Mouse (Mus musculus) gastrocnemius, postnatal 14 days (tissue): ENCODE measurements around the gene Gm498. TPM values are rescaled to one million over a fixed set of nuclear protein-coding genes. Genes with fewer than 3 reads are reported as not detected.

Source experiments
- DNase-seq: peaks from one replicate; pipeline ENCODE4 v3.0.0; 2021; ENCODE audit warnings: mixed read lengths
- intact Hi-C: fragments of 180-260 bp; cut with DNase I; formaldehyde crosslinking; loops from one replicate; pipeline ENCODE4 v1.15.1; 2025; ENCODE audit warnings: low total_unique reads
- microRNA-seq, 2 experiments: library from miRNA; unstranded; fragments of <30 nt; microRNA quantifications; one replicate each; pipeline ENCODE4 v1.2.0; 2021
- total RNA-seq, 2 experiments: library from RNA; stranded (reverse); gene quantifications; 2 replicates each; pipeline ENCODE4 v1.2.3; 2021

The Gm498 gene
- total RNA-seq, 2 experiments from 2014 or later, result not detected

GRCm38 (mm10) chr7:143868874-143869273, 2.2 kb downstream of the Gm498 start:
- DNase-seq, result no peak
- intact Hi-C loops, result no loop called here

GRCm38 (mm10) chr7:143883717-143884116, 17.1 kb downstream of the Gm498 start:
- intact Hi-C loops, result no loop called here
- no peak for DNase-seq

DNA sequence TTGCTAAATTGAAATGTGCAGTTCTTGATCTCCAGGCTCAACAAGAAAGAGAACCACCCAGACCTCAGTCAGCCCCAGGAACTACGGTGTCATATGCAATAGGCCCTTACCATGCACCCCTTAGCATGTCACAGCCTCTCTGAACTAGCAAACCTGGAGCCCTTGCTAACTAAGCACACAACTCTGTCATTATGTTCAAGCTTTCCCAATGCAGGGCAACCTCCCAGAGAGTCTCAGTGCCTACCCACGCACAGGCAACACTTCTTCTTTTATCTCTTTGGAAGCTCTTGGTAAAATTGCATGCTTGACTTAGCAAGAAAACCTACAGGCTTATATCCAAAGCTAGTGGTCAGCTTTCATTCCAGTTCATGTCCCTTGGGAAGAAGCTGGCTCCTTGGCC, 24.5 kb downstream of the Gm498 start:
- DNase-seq, result no peak
- intact Hi-C loops, result no loop called here

DNA sequence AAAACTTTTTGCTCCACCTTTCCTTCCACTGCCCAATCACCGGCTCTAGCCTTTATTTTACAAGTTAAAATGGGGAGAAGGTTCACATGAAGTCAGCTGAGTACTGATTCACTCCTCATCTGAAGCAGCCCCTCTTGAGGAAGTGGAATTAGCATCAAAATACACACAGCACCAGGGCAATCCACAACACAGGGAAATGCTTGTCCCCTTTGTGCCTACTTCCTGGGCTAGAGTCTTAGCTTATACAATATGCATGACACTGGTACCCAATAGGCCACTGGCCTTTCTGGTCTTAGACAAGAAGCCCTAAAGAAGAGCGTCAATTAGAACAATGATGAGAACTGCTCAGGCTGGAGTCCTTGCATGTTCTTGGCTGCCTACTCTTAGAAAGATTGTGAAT, 25.7 kb downstream of the Gm498 start:
- intact Hi-C loops, result no loop called here
- no peak for DNase-seq

DNA sequence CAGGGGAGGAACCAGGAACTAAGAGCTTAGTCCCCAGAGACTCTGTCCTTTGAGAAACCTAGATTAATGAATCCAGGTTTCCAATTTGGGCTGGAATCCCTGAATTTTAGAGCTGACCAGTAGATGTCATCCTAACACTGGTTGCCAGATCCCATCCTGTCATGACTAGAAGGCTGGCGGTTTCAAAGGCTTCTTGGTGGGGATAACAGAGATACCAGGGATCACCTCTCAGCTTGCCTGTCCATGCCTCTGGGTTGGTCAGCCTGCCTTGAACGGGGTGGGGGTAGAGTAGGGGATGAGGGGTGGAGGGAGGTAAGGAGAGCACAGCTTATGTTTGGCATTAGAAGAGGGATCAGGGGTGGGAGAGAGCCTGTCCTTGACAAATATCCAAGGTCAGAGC, 34.0 kb downstream of the Gm498 start:
- DNase-seq, result no peak
- intact Hi-C loops, result no loop called here

DNA sequence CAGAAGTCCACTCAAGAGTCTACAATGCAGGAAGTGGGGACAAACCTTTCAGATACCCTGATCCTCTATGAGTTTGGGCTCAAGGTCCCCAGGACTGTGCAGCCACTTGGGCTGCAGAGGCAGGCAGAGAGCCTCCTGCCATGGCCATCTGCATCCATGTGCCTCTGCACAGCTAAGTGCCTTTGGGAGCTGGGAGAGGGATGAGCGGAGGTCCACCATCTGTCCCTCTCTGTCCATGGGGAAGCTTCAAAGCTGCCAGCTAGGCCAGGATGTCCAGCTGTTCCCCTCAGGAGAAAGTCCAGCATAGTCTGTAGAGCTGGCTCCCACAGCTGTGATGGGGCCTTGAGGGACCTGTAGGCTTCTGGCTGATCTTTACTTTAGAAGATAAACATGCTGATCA, 38.5 kb downstream of the Gm498 start:
- DNase-seq, result no peak
- intact Hi-C loops, result no loop called here

- intact Hi-C loops, result loop anchor here (2.0 kb wide), 1 partner anchor 73 kb away; no protein-coding TSS in a partner anchor
- peak; percentile 11 for DNase-seq
Observed at GRCm38 (mm10) chr7:143905606-143906005, 39.0 kb downstream of the Gm498 start.

DNA sequence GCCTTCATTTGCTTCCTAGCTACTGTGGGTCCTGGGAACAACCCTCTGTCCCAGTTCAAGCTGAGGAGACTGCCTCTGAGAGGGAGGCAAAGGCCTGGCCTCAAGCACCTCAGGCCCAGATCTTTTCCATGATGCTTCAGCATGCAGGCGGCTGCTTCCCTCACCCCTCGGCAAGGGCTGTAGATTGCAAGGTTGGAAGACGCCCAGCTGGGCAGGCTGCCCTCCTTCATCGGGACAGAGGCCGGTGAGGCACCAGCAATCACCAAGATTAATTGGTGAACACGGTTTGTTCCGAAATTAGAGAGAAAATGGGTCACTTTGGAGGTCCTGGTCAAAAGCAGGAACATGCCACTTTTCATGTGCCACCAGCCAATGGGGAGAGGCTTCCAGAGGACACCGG, 47.0 kb downstream of the Gm498 start:
- intact Hi-C loops, result no loop called here
- no peak for DNase-seq

GRCm38 (mm10) chr7:143919031-143919679, 52.5 kb downstream of the Gm498 start:
- intact Hi-C loops, result no loop called here
- no peak for DNase-seq

- DNase-seq, result no peak
- intact Hi-C loops, result no loop called here
Observed at GRCm38 (mm10) chr7:143929899-143930298, 63.3 kb downstream of the Gm498 start.

GRCm38 (mm10) chr7:143938647-143939046, 72.0 kb downstream of the Gm498 start:
- DNase-seq, result no peak
- intact Hi-C loops, result no loop called here

GRCm38 (mm10) chr7:143939476-143939875, 72.8 kb downstream of the Gm498 start:
- intact Hi-C loops, result no loop called here
- DNase-seq, result no peak

GRCm38 (mm10) chr7:143942941-143943691, 76.5 kb downstream of the Gm498 start:
- DNase-seq, result peak; percentile 8
- intact Hi-C loops, result no loop called here

GRCm38 (mm10) chr7:143944421-143944980, 77.9 kb downstream of the Gm498 start:
- intact Hi-C loops, result no loop called here

More at GRCm38 (mm10) chr7:143944421-143944980, 77.9 kb downstream of the Gm498 start:
- DNase-seq, result no peak

Small RNAs within 50 kb of the gene (microRNA-seq; reads per million reads assigned to microRNA genes)
- gene Mir6404, result 0 reads per million in 2 experiments

Other genes starting within 250 kb of the Gm498 start
- gene Tnfrsf26, start 238.1 kb upstream of the Gm498 start, total RNA-seq, result under 1 TPM; 0.31 to 0.44 TPM
- 1 to 10 TPM; 1.5 to 3.0 TPM for gene Tnfrsf22, start 217.2 kb upstream of the Gm498 start, total RNA-seq
- 1 to 10 TPM; 3.2 to 4.0 TPM for gene Tnfrsf23, start 181.0 kb upstream of the Gm498 start, total RNA-seq
- 10 to 100 TPM; 27.8 to 29.4 TPM for gene Osbpl5, start 109.9 kb upstream of the Gm498 start, total RNA-seq
- not detected for gene Mrgprg, start 99.8 kb upstream of the Gm498 start, total RNA-seq
- 1 to 10 TPM; 1.0 to 1.1 TPM for gene Mrgpre, start 82.3 kb upstream of the Gm498 start, total RNA-seq
- 1 to 10 TPM; 3.6 to 3.9 TPM for gene Nadsyn1, start 44.0 kb upstream of the Gm498 start, total RNA-seq
- 1 to 10 TPM; 5.8 to 8.8 TPM for gene Dhcr7, start 43.7 kb upstream of the Gm498 start, total RNA-seq
- gene Shank2, start 135.1 kb downstream of the Gm498 start, total RNA-seq, result under 1 TPM; 0.07 to 0.39 TPM